Mouse (Mus musculus): ENCODE data around the gene Grin2a.

The Grin2a gene

DNA sequence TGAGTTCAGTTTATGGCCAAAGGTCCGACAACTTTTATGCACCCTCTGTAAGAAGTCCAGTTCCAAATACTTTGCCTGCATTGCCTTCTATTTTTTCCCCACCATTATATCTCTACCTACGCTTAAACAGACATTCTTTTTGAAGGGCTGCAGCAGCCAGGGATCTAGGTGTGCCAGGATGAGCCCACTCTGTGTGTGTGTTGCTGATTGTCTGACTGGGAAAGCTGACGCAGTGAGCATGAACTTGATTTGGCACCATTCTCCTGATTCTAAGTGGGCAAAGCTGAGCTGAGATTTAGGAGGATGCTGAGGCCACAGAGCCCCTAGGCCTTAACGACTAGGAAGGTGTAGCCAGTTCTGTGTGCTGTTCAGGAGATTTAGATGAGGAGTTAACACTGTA lies 378.6 kb downstream of the Grin2a start:
- no peak for DNase-seq

DNA sequence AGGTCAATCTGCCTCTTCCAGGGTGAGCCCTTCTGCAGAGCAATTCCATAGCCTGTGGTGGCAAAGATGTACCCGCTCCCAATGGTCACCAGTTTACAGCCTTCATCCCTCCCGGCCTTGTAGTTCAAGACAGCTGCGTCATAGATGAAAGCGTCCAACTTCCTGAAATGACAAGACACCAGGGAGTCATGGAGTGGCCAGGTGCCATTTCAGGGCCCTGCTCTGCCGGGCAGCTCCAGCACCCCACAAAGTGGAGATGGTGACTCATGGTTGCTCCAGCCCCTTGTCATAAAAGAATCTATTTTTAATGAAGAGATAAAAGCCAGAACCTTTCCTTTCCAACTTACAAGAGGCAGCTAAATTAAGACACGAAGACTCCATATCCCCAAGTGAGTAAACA lies 382.8 kb downstream of the Grin2a start:
- peak; percentile 15 for DNase-seq

DNA sequence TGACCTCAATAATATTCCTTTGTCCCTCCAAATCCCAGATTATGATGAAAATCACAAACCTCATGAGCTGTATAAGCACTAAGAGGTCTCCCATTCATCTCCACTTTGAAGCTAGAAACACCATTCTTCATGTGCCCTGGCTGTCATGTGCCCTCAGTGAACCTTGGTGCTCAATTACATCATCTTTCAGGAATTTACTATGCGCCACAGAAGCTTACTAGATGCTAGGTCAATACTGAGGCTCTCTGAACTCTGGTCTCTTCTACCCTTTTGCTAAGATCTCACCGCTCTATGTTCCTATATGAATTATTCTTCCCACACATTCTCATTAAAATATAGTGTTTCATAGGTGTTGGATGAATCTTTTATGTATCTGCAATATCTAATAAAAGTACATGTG lies 387.9 kb downstream of the Grin2a start:
- DNase-seq: no peak

DNA sequence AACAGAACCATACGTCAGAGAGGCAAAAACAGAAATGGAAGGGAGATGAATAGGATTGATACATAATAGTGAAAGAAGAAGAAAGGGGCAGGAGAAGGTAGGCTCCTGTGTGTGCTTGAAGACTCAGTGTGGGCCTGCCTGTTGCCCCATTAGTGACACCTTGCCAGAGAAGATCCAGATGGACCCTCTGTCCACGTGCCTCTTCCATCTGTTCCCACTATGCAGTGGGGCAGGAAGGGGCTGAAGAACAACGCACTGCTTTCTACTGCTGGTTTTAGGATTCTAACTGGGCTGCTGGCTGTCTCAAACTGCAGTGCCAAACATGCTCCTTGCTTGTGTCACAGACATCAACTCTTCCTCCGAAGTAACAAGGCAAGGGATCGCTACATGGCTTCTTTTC lies 391.4 kb downstream of the Grin2a start:
- peak; percentile 30 for DNase-seq

DNA sequence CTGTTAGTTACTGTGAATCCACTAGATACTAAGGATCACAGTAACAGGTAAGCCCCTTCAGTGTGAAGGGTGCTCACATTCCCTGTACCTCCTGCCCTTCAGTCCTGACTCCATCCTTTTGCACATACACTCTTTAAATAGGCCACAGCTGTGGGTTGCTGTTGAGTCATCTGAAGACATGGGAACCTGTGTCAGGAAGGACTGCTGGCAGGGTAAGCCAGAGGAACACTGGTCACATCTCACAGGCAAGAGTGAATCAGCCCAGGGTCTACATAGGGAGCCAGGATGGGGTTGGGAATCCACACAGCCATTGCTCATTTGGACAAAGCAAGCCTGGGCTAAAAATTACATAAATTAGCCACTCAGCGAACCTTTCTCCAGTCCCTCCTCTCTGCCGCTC lies 392.8 kb downstream of the Grin2a start:
- DNase-seq: no peak

DNA sequence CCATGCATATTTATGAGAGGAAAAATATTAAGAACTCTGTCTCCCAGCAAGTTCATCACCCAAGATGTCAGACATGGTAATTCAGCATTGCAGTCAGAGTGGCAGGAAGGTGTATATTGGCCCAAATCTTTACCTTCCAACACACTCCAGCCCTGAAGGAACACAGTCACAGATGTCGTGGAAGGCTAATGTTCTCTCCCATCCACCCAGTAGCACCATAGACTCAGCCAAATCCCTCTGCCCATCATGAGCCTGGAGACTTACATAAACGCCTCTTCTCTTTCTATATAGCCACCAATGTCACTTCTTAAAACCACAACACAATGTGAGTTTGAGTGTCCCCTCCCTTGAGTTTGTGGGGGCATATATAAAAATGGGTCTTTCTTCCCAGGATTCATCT lies 406.2 kb downstream of the Grin2a start:
- DNase-seq: no peak

DNA sequence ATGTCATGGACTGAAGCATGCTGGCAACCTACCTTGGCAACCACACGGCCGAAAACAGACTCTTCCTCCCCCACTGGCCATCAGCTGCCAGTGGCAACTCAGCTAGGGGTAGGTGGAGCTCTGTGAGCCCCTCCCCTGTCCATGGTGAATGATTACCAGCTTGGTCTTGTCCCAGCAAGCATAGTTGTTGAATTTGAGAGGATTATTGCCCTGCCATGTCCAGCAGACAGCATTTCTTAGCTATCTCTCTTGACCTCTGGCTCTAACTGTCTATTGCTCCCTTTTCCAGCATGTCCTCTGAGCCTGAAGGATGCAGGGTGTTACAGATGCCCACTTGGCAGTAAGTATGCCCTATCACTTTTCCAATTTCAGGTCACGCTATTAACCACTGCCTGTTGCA lies 406.9 kb downstream of the Grin2a start:
- no peak for DNase-seq

DNA sequence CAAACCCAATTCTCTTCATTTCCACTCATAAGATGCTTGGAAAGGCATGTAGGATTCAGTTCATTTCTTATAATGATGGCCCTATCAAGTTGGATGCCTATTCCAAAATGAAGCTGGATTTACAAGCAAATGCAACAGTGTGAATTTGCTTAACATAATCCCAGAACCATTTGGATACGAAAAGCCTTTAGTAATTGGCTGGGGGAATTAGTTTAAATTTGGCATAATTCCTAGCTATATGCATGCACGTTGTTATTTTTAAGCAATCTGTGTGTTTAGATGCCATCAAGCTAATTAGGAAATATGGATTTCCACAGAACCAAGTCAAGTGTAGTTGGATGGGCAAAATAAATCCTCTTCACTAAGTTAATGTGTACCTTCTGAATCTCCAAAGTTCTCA lies 411.4 kb downstream of the Grin2a start:
- DNase-seq: no peak

DNA sequence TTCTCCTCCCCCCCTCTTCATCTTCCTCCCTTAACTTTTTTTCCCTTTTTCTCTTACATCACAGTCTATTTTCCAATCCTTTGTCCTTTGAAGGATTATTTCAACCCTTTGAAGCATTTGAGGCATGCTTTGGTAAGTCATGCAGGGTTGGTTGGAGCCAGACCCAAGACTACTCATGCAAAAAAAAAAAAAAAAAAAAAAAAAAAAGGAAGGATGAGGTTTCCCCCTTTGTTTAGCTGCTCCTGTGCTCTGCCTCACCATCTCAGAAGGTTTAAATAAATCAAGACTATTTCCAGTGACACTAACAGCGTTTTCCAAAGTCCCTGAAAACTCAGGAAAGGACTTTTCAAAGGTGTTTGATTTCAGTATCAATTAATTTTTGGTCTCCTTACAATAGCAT lies 423.6 kb downstream of the Grin2a start:
- no peak for DNase-seq

DNA sequence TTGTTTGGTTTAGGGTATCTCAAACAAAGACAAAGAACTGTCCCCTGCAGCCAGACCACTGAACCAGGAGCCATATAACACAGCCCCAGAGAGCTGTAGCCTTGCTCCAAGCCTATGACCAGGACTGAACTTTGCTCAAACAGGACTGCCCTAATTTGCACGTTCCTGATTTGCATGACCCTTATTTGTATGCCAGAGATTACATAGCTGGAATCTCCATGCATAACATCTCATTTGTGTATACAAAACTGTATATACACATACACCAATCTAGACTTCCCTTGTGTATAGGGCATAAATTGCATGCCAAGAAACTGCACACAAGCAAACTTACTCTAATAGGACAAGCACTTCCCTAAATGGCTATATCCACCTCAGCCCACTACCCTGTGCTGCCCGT lies 428.1 kb downstream of the Grin2a start:
- DNase-seq: no peak

DNA sequence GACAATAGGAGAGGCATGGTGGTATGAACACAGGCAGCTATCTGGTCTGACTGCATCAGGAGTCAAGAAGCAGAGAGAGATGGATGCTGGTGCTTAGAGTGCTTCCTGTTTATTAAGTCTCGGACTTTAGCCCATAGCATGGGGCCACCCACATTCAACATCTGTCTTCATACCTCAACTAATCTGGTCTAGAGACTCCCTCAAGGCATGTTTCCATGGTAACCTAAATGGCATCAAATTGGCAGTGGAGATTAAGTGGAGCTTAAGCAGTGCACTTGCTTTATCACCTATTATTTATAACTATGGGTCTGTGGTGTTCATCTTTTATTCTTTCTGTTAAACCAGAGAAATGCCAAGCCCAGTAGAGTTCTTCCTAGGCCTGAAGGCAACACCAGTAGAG lies 433.5 kb downstream of the Grin2a start:
- DNase-seq: no peak

DNA sequence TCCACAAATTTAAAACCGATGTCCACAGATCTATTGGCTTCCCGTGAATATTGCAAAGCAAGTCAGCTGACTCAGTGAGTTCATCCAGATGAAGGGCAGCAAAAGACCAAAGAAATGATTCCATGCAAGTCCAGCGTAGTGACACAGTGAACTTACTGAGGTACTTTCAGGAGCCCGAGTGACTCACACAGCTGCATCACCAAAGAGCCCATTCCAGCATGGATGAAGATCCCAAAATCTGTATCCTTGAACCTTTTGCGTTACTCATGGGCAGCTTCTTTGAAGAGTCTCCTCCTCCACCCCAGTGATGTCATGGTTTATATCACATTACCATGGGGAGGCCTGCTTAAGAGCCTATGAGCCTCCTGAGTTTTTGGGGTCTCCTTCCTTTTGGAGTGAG lies 460.2 kb downstream of the Grin2a start:
- DNase-seq: no peak

DNA sequence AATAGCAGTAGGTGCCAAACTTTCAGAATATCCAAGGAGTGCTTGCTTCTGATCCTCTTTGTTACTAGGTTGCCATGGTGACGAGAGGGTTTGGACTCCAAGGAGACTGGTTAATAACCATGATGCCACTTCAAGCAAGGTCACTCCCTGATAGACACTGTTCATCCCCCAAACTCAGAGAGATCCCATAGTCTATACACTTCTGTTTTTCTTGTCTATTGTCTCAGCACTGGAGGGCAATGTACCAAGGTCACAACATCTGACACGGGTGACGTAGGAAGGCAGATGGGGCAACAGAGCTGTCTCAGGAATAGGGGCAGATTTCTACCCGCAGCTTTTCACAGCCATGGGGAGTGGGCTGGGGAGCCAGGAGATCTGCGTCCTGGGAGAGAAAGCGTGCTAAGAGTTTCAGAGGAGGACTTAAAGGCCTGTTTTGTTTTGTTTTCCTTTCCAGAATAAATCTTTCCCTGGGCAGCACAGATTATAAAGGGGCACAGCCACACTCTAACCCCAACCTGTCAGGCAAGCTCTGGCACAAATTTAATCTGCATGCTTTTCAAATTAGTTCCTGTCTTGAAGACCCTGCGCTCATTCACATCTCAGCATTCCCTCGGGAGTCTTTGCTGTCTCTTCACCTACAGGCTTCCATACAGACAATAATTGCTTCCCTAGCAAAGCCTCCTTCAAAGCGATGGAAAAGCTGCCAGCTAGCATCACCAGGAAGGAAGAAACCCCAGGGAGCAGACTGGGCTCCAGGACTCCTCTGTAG lies 461.6 kb downstream of the Grin2a start:
- no peak for DNase-seq

DNA sequence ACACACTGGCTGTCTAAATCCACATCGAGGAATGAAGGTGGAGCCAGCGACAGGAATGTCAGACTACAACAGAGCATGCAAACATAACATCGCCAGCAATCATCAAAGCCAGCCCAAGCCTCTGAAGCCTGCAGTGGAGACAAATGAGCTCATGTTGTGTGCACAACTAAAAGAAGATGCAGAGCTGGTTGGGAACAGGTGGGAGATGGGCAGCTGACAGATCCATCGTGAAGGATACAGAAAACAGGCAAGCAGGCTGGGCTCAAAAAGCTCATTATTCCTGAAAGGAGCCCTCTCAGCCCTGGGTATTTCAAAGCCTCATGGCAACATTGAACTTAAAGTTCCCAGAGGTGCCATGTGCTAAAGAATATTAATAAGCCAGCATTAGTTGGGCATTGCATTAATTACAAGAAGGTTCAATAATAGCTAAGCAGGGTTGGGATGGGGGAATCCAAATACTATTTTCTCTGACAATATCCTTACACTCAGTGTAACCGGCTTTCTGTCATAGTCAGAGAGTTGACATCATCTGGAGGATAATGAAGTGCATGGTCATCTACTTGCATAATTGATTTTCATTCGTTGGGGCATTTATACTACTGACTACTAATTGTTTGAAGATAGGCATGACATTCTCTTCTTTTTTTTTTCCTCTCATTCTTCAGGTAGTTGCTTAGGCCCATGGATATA lies 462.4 kb downstream of the Grin2a start:
- no peak for DNase-seq

DNA sequence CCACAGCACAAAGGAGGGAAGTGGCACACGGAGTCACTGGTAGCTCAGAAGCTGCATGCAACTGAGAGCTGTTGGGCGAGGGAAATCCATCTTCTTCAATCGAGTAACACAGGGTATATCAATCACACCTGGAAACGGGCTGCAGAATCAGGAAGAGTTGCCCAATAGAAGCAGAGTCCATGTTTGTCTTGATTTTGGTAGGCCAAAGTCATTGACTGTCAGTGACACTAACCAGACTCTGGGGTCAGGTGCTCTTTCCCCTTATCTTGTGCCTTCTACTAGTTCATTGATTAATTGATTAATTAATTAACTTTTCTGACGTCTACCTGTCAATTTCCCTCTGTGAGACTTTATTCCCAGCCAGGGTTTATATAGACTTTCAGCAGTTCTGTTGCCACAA lies 468.1 kb downstream of the Grin2a start:
- DNase-seq: no peak

DNA sequence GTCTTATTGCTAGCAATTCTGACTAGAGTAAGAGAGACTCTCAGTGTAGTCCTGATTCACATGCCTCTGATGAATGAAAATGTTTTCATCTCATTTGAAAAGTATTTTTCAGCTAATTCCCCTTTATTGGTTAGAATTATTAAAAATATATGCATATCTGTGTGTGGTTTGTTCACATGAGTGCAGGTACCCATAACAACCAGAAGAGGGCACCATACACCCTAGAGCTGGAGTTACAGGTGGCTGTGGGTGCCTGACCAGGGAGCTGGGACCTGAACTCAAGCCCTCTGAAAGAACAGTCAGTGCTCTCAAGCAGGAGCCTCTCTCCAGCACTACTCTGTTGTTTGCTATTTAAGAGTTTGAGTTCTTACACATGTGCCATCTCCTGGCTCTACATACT lies 472.0 kb downstream of the Grin2a start:
- DNase-seq: no peak

Data from cerebellum, adult 11 months (tissue).